Mouse (Mus musculus): ENCODE data around the gene Atxn2l. TPM values are rescaled to one million over a fixed set of nuclear protein-coding genes. Genes with fewer than 3 reads are reported as not detected.

Atxn2l gene
- polyA plus RNA-seq, 1 experiment from 2014 or later = 19.4 TPM

DNA sequence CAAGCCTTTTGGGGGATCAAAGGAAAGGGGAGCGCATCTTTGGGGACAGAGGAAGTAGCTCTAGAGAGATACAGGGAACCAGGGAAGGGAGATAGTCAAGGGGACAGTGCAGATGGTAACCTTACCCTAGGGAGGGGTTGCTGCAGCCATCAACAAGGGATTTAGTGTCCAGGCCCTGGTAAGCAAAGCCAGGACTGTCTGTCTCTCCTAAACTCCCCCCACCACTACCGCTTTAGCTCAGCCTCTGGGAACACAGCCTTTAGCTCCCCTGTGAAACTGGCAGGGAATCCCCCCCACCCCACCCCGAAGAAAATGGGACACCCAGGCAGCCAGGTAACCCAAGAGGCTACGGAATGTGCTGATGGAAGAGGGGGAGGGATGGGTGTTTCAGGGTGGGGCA is 39.7 kb downstream of the Atxn2l start:
- no peak for TF ChIP-seq CTCF (IDR thresholded peaks at IDR 0.05; ENCODE audit: low read depth)
- H3K9me3 ChIP-seq (ENCODE audit: control insufficient read depth) = no peaks in the 10 kb centered on the region
- H3K4me2 ChIP-seq (replicated peaks; ENCODE audit: low read depth) = no peak overlapping the region
- H3K4me1 ChIP-seq (replicated peaks; ENCODE audit: control insufficient read depth, insufficient read depth, low read length) = no peaks in the 10 kb centered on the region
- no peak overlapping the region for H3K4me3 ChIP-seq (ENCODE audit: low read depth, low read length)
- WGBS = 66% methylated on average over 4 of the region's 4 CpGs
- ATAC-seq = no peak
- H3K27me3 ChIP-seq (replicated peaks; ENCODE audit: control insufficient read depth, insufficient read depth, low read length) = no peaks in the 10 kb centered on the region
- peaks cover 21% of the 10 kb centered on the region for H3K36me3 ChIP-seq (ENCODE audit: control insufficient read depth, insufficient read depth)
- no peak overlapping the region for H3K9ac ChIP-seq (ENCODE audit: low read depth, low read length)
- H3K27ac ChIP-seq (ENCODE audit: low read depth, low read length) = no peak overlapping the region

DNA sequence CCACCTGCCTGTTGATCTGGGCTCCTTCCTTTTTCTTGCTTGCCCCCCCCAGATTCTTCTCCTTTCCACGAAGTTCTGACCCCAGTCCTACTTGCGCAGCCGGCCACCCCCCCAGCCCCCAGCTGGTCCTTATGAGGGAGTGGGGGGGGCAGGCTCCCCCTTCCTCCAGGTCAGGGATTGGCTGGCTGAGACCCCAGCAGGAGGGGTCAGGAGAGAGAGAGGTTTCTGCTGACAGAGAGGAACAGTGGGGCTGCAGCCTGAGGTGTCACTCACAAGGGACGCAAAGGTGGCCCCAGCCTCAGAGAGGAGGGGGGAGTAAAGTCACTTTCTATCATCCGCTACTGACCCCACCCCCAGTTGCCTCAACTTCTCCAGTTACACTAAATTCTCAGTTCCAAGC is 40.2 kb downstream of the Atxn2l start, which contains the start of gene Atp2a1:
Atp2a1 (minus strand) TSS at position 105 of the 400 bp plus-strand sequence.
- Histone ChIP-seq H3K27me3 (replicated peaks; ENCODE audit: control insufficient read depth, insufficient read depth, low read length) (no peaks in the 10 kb centered on the region), H3K27ac (ENCODE audit: low read depth, low read length) (no peak within 1 kb of the TSS), H3K9me3 (ENCODE audit: control insufficient read depth) (no peaks in the 10 kb centered on the region), H3K4me2 (replicated peaks; ENCODE audit: low read depth) (no peak within 1 kb of the TSS), H3K4me3 (ENCODE audit: low read depth, low read length) (no peak within 1 kb of the TSS), H3K36me3 (ENCODE audit: control insufficient read depth, insufficient read depth) (peaks cover 16% of the 10 kb centered on the region), H3K9ac (ENCODE audit: low read depth, low read length) (no peak within 1 kb of the TSS), H3K4me1 (replicated peaks; ENCODE audit: control insufficient read depth, insufficient read depth, low read length) (no peaks in the 10 kb centered on the region)
- no peak for TF ChIP-seq CTCF (IDR thresholded peaks at IDR 0.05; ENCODE audit: low read depth)
- WGBS = 47% methylated on average over 4 of the region's 5 CpGs
- ATAC-seq = no peak

DNA sequence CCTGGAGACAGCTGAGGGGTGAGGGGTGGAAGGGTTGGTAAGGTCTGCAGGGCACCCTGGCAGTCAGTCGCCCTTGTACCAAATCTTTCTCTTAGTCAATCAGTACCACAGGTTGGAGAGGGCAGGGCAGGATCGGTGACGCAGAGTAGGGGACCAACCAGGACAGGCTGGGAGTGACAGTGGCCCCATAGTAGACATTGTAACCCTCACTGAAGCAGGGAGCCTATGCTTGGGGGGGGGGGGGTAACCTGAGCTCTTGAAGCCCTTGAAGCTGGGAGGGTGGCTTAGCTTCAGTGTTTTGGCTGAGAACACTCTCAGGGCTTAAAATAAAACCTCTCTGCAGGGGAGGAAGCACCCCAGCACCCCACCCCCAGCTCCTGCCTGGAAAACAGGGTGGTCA is 41.6 kb downstream of the Atxn2l start:
- no peak overlapping the region for H3K4me3 ChIP-seq (ENCODE audit: low read depth, low read length)
- TF ChIP-seq CTCF (IDR thresholded peaks at IDR 0.05; ENCODE audit: low read depth) = no peak
- no peaks in the 10 kb centered on the region for H3K4me1 ChIP-seq (replicated peaks; ENCODE audit: control insufficient read depth, insufficient read depth, low read length)
- 49% methylated on average over 3 of the region's 3 CpGs for WGBS
- H3K27me3 ChIP-seq (replicated peaks; ENCODE audit: control insufficient read depth, insufficient read depth, low read length) = no peaks in the 10 kb centered on the region
- no peak for ATAC-seq
- H3K4me2 ChIP-seq (replicated peaks; ENCODE audit: low read depth) = no peak overlapping the region
- no peak overlapping the region for H3K9ac ChIP-seq (ENCODE audit: low read depth, low read length)
- H3K9me3 ChIP-seq (ENCODE audit: control insufficient read depth) = no peaks in the 10 kb centered on the region
- H3K36me3 ChIP-seq (ENCODE audit: control insufficient read depth, insufficient read depth) = peaks cover 2% of the 10 kb centered on the region
- H3K27ac ChIP-seq (ENCODE audit: low read depth, low read length) = no peak overlapping the region

DNA sequence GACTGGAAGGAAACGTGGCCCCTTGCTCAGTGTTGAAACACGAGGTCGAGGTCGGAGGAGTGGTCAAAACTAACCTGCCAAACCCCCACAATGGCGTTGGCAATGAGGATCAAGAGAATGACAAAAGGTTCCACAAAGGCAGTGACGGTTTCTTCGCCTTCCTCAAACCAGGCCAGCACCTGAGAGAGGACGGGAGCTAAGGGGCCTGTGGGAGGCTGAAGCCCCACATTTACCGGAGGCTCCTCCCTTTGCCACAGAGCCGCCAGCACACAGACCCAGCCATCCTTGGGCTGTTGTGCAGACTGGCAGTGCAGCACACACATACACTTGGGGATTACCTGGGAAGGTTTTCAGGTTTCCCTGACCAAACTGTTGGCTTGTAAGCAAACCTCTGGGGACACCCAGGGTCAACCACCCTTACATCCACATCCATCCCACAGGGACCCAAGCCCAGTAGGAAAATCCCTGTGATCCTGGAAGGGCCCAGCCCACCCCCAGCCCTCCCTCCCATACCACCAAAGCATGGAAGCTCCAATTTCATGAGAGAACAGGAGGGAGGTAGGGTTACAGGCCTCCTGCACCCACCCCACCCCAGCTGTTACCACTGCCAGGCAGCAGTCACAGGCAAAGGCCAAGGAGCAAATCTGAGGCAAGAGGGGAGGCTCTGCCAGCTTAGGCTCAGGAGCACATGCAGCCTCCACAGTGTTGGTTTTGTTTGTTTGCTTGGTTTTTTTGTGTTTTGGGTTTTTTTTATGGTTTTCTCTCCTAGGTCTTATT is 42.4 kb downstream of the Atxn2l start:
- H3K9me3 ChIP-seq (ENCODE audit: control insufficient read depth) = no peaks in the 10 kb centered on the region
- no peak for ATAC-seq
- no peak for TF ChIP-seq CTCF (IDR thresholded peaks at IDR 0.05; ENCODE audit: low read depth)
- H3K4me2 ChIP-seq (replicated peaks; ENCODE audit: low read depth) = no peak overlapping the region
- 58% methylated on average over 10 of the region's 10 CpGs for WGBS
- no peaks in the 10 kb centered on the region; the same call in 1 of the 2 replicates for H3K36me3 ChIP-seq (ENCODE audit: control insufficient read depth, insufficient read depth)
- H3K27me3 ChIP-seq (replicated peaks; ENCODE audit: control insufficient read depth, insufficient read depth, low read length) = no peaks in the 10 kb centered on the region
- H3K9ac ChIP-seq (ENCODE audit: low read depth, low read length) = no peak overlapping the region
- no peaks in the 10 kb centered on the region for H3K4me1 ChIP-seq (replicated peaks; ENCODE audit: control insufficient read depth, insufficient read depth, low read length)
- no peak overlapping the region for H3K27ac ChIP-seq (ENCODE audit: low read depth, low read length)
- H3K4me3 ChIP-seq (ENCODE audit: low read depth, low read length) = no peak overlapping the region

DNA sequence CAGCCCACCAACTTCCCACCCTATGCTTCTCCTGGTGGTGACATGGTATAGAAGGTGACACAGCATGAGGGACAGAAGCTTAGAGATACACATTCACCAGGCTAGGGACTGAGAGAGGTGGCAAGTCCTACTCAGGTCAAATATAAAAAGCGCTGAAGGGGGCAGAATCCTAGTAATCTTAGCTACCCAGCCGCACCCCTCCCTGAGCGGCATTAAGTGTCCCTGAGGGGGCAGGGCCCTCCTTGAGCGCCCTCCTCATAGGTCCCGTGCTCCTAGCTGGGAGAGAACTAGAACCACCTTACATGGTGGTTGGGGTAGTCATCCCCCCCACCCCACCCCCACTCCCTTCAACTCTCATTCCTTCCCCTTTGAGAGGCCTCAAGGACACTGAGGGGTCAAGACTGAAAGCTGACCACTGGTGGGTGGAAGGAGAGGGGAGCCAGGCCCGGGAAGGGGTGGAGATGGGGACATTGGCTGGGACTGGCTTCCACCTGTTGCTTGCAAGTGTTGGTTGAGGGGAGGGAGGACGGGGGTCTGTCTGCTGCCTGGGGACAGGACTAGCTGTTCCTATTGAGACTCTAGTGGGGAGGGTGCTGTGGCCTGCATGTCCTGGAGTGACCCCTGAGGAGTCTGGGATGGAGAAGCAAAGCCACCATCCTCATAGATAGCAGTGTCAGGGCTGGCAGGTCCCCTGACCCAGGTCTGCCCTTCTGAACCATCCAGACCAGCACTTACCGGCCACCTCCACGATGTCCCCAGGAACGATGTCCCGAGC is 44.2 kb downstream of the Atxn2l start:
- no peaks in the 10 kb centered on the region for H3K4me1 ChIP-seq (replicated peaks; ENCODE audit: control insufficient read depth, insufficient read depth, low read length)
- ATAC-seq = no peak
- no peaks in the 10 kb centered on the region for H3K36me3 ChIP-seq (ENCODE audit: control insufficient read depth, insufficient read depth)
- 0 out of 2 replicates have a peak overlapping the region, but pooled peaks have one; percentile 13 for H3K4me2 ChIP-seq (replicated peaks; ENCODE audit: low read depth)
- H3K27me3 ChIP-seq (replicated peaks; ENCODE audit: control insufficient read depth, insufficient read depth, low read length) = no peaks in the 10 kb centered on the region
- H3K9ac ChIP-seq (ENCODE audit: low read depth, low read length) = no peak overlapping the region
- no peak for TF ChIP-seq CTCF (IDR thresholded peaks at IDR 0.05; ENCODE audit: low read depth)
- H3K9me3 ChIP-seq (ENCODE audit: control insufficient read depth) = no peaks in the 10 kb centered on the region
- H3K4me3 ChIP-seq (ENCODE audit: low read depth, low read length) = no peak overlapping the region
- WGBS = 77% methylated on average over 11 of the region's 11 CpGs
- H3K27ac ChIP-seq (ENCODE audit: low read depth, low read length) = no peak overlapping the region

DNA sequence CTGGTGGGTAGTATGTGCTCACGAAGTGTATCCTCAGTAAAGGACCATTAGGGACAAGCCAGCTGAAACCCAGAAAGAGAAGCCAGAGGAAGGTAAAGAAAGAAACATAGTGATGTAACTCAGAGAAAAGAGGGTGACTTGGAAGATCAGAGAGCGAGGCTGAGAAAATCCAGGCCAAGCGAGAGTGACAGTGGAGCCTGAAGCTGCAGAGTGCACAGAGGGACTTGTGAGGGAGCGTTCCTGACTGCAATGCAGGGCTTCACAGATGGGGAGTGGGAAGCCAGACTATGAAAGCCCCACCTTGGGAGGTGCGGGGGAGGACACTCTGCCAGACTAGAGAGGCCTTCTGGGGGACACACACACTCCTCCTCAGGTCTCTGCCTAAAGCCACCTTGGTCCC is 45.0 kb downstream of the Atxn2l start:
- Histone ChIP-seq H3K9ac (ENCODE audit: low read depth, low read length) (no peak overlapping the region), H3K9me3 (ENCODE audit: control insufficient read depth) (no peaks in the 10 kb centered on the region), H3K4me2 (replicated peaks; ENCODE audit: low read depth) (no peak overlapping the region), H3K27ac (ENCODE audit: low read depth, low read length) (no peak overlapping the region), H3K36me3 (ENCODE audit: control insufficient read depth, insufficient read depth) (no peaks in the 10 kb centered on the region), H3K27me3 (replicated peaks; ENCODE audit: control insufficient read depth, insufficient read depth, low read length) (no peaks in the 10 kb centered on the region), H3K4me3 (ENCODE audit: low read depth, low read length) (no peak overlapping the region), H3K4me1 (replicated peaks; ENCODE audit: control insufficient read depth, insufficient read depth, low read length) (no peaks in the 10 kb centered on the region)
- no peak for TF ChIP-seq CTCF (IDR thresholded peaks at IDR 0.05; ENCODE audit: low read depth)
- no peak for ATAC-seq
- WGBS = 82% methylated on average over 4 of the region's 5 CpGs
